Mouse (Mus musculus) T-helper 2 cell (primary cell): ENCODE measurements at regions not wholly inside any gene's neighbourhood (a gene's known extent, or its start where the extent isn't known, plus 50 kb on each side); places are given as distances from the start of the nearest gene placed in this dataset.
"Not testable (repeated sequence)": the region's sequence is repeated elsewhere in the genome, so short reads cannot be mapped to it uniquely, and the experiment has no call there.

ENCODE experiments used
- in situ Hi-C: fragments of 300-600 bp; cut with MboI, MseI; formaldehyde crosslinking; loops from one replicate; pipeline ENCODE4 v1.15.1; 2025; ENCODE audit warnings: high pct_unique_total_duplicates

- in situ Hi-C loops: no loop called here
Observed at GRCm38 (mm10) chr3:41504867-41505266, 50.7 kb upstream of the Jade1 start.

GRCm38 (mm10) chr3:41502161-41502560 is 53.4 kb upstream of the Jade1 start:
- in situ Hi-C loops: no loop called here

GRCm38 (mm10) chr3:41501639-41502038 is 53.9 kb upstream of the Jade1 start:
- in situ Hi-C loops: not testable (repeated sequence)

GRCm38 (mm10) chr3:41501124-41501523 is 54.4 kb upstream of the Jade1 start:
- in situ Hi-C loops: no loop called here

GRCm38 (mm10) chr3:41499680-41500079 is 55.9 kb upstream of the Jade1 start:
- in situ Hi-C loops: no loop called here

- in situ Hi-C loops: no loop called here
Observed at GRCm38 (mm10) chr3:41498791-41499190, 56.7 kb upstream of the Jade1 start.

GRCm38 (mm10) chr3:41497771-41498170 is 57.8 kb upstream of the Jade1 start:
- in situ Hi-C loops: no loop called here

GRCm38 (mm10) chr3:41496931-41497710 is 58.4 kb upstream of the Jade1 start:
- in situ Hi-C loops: no loop called here

- in situ Hi-C loops: no loop called here
Observed at GRCm38 (mm10) chr3:41495893-41496292, 59.6 kb upstream of the Jade1 start.

GRCm38 (mm10) chr3:41495097-41495496 is 60.4 kb upstream of the Jade1 start:
- in situ Hi-C loops: no loop called here

- in situ Hi-C loops: no loop called here
Observed at GRCm38 (mm10) chr3:41493472-41493871, 62.1 kb upstream of the Jade1 start.

- in situ Hi-C loops: no loop called here
Observed at GRCm38 (mm10) chr3:41492727-41493392, 62.7 kb upstream of the Jade1 start.

- in situ Hi-C loops: no loop called here
Observed at GRCm38 (mm10) chr3:41492031-41492726, 63.4 kb upstream of the Jade1 start.

GRCm38 (mm10) chr3:41491185-41491584 is 64.3 kb upstream of the Jade1 start:
- in situ Hi-C loops: no loop called here

- in situ Hi-C loops: no loop called here
Observed at GRCm38 (mm10) chr3:41489998-41490397, 65.5 kb upstream of the Jade1 start.

- in situ Hi-C loops: no loop called here
Observed at GRCm38 (mm10) chr3:41489571-41489970, 66.0 kb upstream of the Jade1 start.

GRCm38 (mm10) chr3:41488229-41488774 is 67.2 kb upstream of the Jade1 start:
- in situ Hi-C loops: no loop called here

- in situ Hi-C loops: no loop called here
Observed at GRCm38 (mm10) chr3:41484920-41485319, 70.6 kb upstream of the Jade1 start.

- in situ Hi-C loops: no loop called here
Observed at GRCm38 (mm10) chr3:41483582-41483981, 71.9 kb upstream of the Jade1 start.

- in situ Hi-C loops: no loop called here
Observed at GRCm38 (mm10) chr3:41482881-41483494, 72.5 kb upstream of the Jade1 start.

- in situ Hi-C loops: no loop called here
Observed at GRCm38 (mm10) chr3:41480186-41480585, 75.3 kb upstream of the Jade1 start.

GRCm38 (mm10) chr3:41478971-41479370 is 76.6 kb upstream of the Jade1 start:
- in situ Hi-C loops: no loop called here
